Mouse (Mus musculus): ENCODE data around the gene Rapgef4. TPM values are rescaled to one million over a fixed set of nuclear protein-coding genes. Genes with fewer than 3 reads are reported as not detected.

Rapgef4 gene
- total and polyA plus RNA-seq, 2 experiments from 2014 or later = 48.5 to 78.6 TPM

DNA sequence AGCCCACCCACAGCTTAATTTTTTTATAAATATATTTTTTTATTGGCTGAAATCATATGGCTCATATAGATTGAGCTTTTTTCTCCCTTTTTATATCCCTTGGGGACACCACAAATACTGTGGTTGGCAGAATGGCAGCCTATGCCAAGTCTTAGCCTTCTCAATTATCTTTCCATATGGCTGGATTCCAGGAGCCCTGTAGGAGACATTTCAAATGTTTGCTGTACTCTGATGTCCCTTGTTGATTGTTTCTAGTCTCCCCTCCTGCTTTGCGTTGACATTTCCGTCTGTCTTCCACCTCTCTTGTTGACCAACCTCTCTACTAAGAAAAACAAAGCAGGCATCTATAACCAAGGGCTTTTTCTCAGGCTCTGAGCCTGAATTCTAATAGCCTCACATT lies 19.1 kb downstream of the Rapgef4 start:
- H3K9me3 ChIP-seq (ENCODE audit: low read length) = no peaks in the 10 kb centered on the region
- no peaks in the 10 kb centered on the region for H3K27me3 ChIP-seq (ENCODE audit: insufficient read depth, low read length)
- TF ChIP-seq CTCF (IDR thresholded peaks at IDR 0.05) = no peak
- H3K36me3 ChIP-seq (ENCODE audit: insufficient read depth, low read length) = no peaks in the 10 kb centered on the region
- H3K4me1 ChIP-seq (ENCODE audit: insufficient read depth, low read length) = no peaks in the 10 kb centered on the region
- no peak overlapping the region for H3K4me3 ChIP-seq (ENCODE audit: low read depth, low read length)
- H3K4me2 ChIP-seq (ENCODE audit: low read depth, low read length, poor library complexity, severe bottlenecking) = no peak overlapping the region
- H3K9ac ChIP-seq (replicated peaks; ENCODE audit: low read length, poor library complexity, severe bottlenecking) = no peak overlapping the region
- peak; percentile 15 for DNase-seq (ENCODE audit: low spot score)
- H3K27ac ChIP-seq (ENCODE audit: low read depth, low read length) = no peak overlapping the region
- no peak for ATAC-seq (ENCODE audit: low FRiP score)
- WGBS = 60% methylated on average over 2 of the region's 2 CpGs

- WGBS = 83% methylated on average over 5 of the region's 5 CpGs
- Histone ChIP-seq H3K27ac (ENCODE audit: low read depth, low read length) (no peak overlapping the region), H3K4me2 (ENCODE audit: low read depth, low read length, poor library complexity, severe bottlenecking) (no peak overlapping the region), H3K4me3 (ENCODE audit: low read depth, low read length) (no peak overlapping the region), H3K9me3 (ENCODE audit: low read length) (no peaks in the 10 kb centered on the region), H3K4me1 (ENCODE audit: insufficient read depth, low read length) (no peaks in the 10 kb centered on the region), H3K36me3 (ENCODE audit: insufficient read depth, low read length) (no peaks in the 10 kb centered on the region), H3K27me3 (ENCODE audit: insufficient read depth, low read length) (no peaks in the 10 kb centered on the region), H3K9ac (replicated peaks; ENCODE audit: low read length, poor library complexity, severe bottlenecking) (no peak overlapping the region)
- DNase-seq (ENCODE audit: low spot score) (no peak), ATAC-seq (ENCODE audit: low FRiP score) (no peak)
- no peak for TF ChIP-seq CTCF (IDR thresholded peaks at IDR 0.05)
Measured at GRCm38 (mm10) chr2:72002843-72003370, 21.9 kb downstream of the Rapgef4 start.

GRCm38 (mm10) chr2:72003756-72004525 lies 22.9 kb downstream of the Rapgef4 start:
- Histone ChIP-seq H3K4me3 (ENCODE audit: low read depth, low read length) (no peak overlapping the region), H3K4me1 (ENCODE audit: insufficient read depth, low read length) (no peaks in the 10 kb centered on the region), H3K36me3 (ENCODE audit: insufficient read depth, low read length) (no peaks in the 10 kb centered on the region), H3K27ac (ENCODE audit: low read depth, low read length) (no peak overlapping the region), H3K9ac (replicated peaks; ENCODE audit: low read length, poor library complexity, severe bottlenecking) (no peak overlapping the region), H3K4me2 (ENCODE audit: low read depth, low read length, poor library complexity, severe bottlenecking) (no peak overlapping the region), H3K9me3 (ENCODE audit: low read length) (no peaks in the 10 kb centered on the region), H3K27me3 (ENCODE audit: insufficient read depth, low read length) (no peaks in the 10 kb centered on the region)
- DNase-seq (ENCODE audit: low spot score) (no peak), ATAC-seq (ENCODE audit: low FRiP score) (no peak)
- TF ChIP-seq CTCF (IDR thresholded peaks at IDR 0.05) = no peak
- WGBS = 87% methylated on average over 13 of the region's 13 CpGs

- 92% methylated on average over 16 of the region's 16 CpGs for WGBS
- H3K27ac ChIP-seq (ENCODE audit: low read depth, low read length) = no peak overlapping the region
Measured at GRCm38 (mm10) chr2:72005051-72005450, 24.0 kb downstream of the Rapgef4 start.

DNA sequence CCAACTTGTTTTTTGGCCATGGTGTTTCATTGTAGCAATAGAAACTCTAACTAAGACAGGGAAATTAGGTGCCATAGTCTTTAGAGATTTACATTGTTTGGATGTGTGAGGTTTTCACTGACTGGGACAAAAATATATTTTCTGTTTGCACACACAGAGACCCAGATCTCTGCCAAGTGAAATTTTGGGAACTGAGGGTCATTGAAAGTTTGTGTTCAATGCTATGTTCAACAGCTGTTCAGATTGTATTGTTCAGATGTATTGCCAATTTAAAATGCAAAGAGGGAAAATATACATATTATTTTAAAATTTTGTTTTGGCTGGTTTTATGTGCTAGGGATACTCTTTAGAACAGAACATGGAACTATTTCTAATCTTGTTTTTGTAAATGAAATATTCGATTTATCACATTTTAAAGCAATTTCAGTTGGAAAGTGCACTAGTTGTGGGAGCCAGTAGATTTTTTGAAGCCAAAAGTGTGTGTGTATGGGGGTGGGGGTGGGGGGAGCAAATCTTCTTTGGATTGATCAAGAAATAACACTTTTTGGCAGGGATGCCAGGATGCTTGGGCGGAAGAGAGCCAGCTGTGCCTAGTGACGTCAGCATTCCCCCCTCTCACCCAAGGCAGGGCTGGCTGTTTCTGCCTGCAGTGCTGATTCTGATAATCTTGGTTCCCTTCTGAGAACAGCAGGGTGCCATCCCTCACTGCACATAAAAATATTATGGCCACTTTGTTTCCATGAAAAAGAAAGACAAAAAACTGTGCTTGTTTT lies 28.6 kb downstream of the Rapgef4 start:
- Histone ChIP-seq H3K4me2 (ENCODE audit: low read depth, low read length, poor library complexity, severe bottlenecking) (no peak overlapping the region), H3K4me3 (ENCODE audit: low read depth, low read length) (no peak overlapping the region), H3K9me3 (ENCODE audit: low read length) (no peaks in the 10 kb centered on the region), H3K27me3 (ENCODE audit: insufficient read depth, low read length) (no peaks in the 10 kb centered on the region), H3K4me1 (ENCODE audit: insufficient read depth, low read length) (no peaks in the 10 kb centered on the region), H3K36me3 (ENCODE audit: insufficient read depth, low read length) (no peaks in the 10 kb centered on the region), H3K9ac (replicated peaks; ENCODE audit: low read length, poor library complexity, severe bottlenecking) (no peak overlapping the region), H3K27ac (ENCODE audit: low read depth, low read length) (no peak overlapping the region)
- DNase-seq (ENCODE audit: low spot score) (peak; percentile 33), ATAC-seq (ENCODE audit: low FRiP score) (no peak)
- WGBS = 49% methylated on average over 3 of the region's 3 CpGs
- no peak for TF ChIP-seq CTCF (IDR thresholded peaks at IDR 0.05)

More at GRCm38 (mm10) chr2:72005051-72005450, 24.0 kb downstream of the Rapgef4 start:
- no peaks in the 10 kb centered on the region for H3K4me1 ChIP-seq (ENCODE audit: insufficient read depth, low read length)
- H3K9ac ChIP-seq (replicated peaks; ENCODE audit: low read length, poor library complexity, severe bottlenecking) = no peak overlapping the region
- no peak overlapping the region for H3K4me2 ChIP-seq (ENCODE audit: low read depth, low read length, poor library complexity, severe bottlenecking)
- no peak for ATAC-seq (ENCODE audit: low FRiP score)
- TF ChIP-seq CTCF (IDR thresholded peaks at IDR 0.05) = no peak
- H3K9me3 ChIP-seq (ENCODE audit: low read length) = no peaks in the 10 kb centered on the region
- no peaks in the 10 kb centered on the region for H3K36me3 ChIP-seq (ENCODE audit: insufficient read depth, low read length)
- H3K4me3 ChIP-seq (ENCODE audit: low read depth, low read length) = no peak overlapping the region
- no peaks in the 10 kb centered on the region for H3K27me3 ChIP-seq (ENCODE audit: insufficient read depth, low read length)
- DNase-seq (ENCODE audit: low spot score) = no peak

DNA sequence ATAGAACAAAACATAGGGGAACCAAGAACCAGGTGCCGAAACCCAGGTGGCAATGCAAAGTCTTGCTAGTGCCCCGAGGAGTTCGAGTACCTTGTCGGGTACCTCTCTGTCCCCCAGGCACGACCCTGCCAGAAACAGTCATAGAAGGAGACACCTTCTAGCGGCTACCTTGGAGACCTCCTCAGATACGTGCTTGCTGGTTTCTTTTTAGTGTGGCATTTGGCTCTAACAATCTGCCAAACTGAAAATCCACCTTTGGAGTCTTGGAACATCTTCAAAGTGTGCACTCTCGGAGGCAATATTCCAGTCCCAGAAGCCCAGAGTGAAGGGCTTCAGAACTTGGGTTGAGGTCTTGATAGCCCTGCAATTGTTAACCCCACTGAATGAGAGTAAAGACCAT lies 34.3 kb downstream of the Rapgef4 start:
- no peaks in the 10 kb centered on the region for H3K9me3 ChIP-seq (ENCODE audit: low read length)
- no peaks in the 10 kb centered on the region for H3K27me3 ChIP-seq (ENCODE audit: insufficient read depth, low read length)
- no peak for DNase-seq (ENCODE audit: low spot score)
- H3K36me3 ChIP-seq (ENCODE audit: insufficient read depth, low read length) = no peaks in the 10 kb centered on the region
- no peak overlapping the region for H3K9ac ChIP-seq (replicated peaks; ENCODE audit: low read length, poor library complexity, severe bottlenecking)
- no peak overlapping the region for H3K4me3 ChIP-seq (ENCODE audit: low read depth, low read length)
- ATAC-seq (ENCODE audit: low FRiP score) = no peak
- no peaks in the 10 kb centered on the region for H3K4me1 ChIP-seq (ENCODE audit: insufficient read depth, low read length)
- H3K4me2 ChIP-seq (ENCODE audit: low read depth, low read length, poor library complexity, severe bottlenecking) = no peak overlapping the region
- 83% methylated on average over 8 of the region's 8 CpGs for WGBS
- H3K27ac ChIP-seq (ENCODE audit: low read depth, low read length) = no peak overlapping the region
- TF ChIP-seq CTCF (IDR thresholded peaks at IDR 0.05) = no peak
